Mouse (Mus musculus) large intestine, adult 2 months (tissue): ENCODE measurements around the gene Dnm3. TPM values are rescaled to one million over a fixed set of nuclear protein-coding genes. Genes with fewer than 3 reads are reported as not detected.
A peak's percentile ranks its signal among the peaks of the same experiment; 100 is the strongest.

ENCODE experiments used
- DNase-seq: peaks from one replicate; pipeline ENCODE4 v3.0.0-alpha.2; 2012; ENCODE audit warnings: low read depth, low spot score
- WGBS: fragments of 180-500 bp; shearing (Covaris S2); methylation state at CpG from one replicate; pipeline ENCODE4 v1.1.7; 2018; 5-methylcytosine and 5-hydroxymethylcytosine counted together
- polyA plus RNA-seq: library from polyadenylated mRNA; depleted of rRNA; stranded (reverse); fragments of >200 nt; gene quantifications from 2 replicates; pipeline ENCODE4 v1.2.3, GENCODE M21; 2012

Dnm3 gene
- polyA plus RNA-seq, 1 experiment = 0.43 TPM

GRCm38 (mm10) chr1:162052138-162052537 is 425.7 kb downstream of the Dnm3 start:
- WGBS = 85% methylated on average over 7 of the region's 7 CpGs
- no peak for DNase-seq

DNA sequence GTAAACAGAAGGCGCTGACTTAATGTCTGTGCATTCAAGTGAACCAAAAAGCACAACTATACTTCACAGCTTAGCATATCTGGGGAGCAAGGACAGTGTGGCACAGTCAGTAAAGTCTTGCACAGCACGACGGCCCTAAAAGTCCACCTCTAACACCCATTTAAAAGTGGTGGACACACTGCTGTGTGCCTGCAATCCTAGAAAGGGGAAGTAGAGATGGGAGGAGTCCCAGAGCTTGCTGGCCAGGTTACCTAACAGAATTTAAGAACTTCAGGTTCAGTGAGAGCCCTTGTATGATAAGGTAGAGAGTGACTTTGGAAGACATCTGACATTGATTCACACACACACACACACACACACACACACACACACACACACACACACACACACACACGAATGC is 426.1 kb downstream of the Dnm3 start:
- WGBS = 84% methylated on average over 4 of the region's 4 CpGs

DNA sequence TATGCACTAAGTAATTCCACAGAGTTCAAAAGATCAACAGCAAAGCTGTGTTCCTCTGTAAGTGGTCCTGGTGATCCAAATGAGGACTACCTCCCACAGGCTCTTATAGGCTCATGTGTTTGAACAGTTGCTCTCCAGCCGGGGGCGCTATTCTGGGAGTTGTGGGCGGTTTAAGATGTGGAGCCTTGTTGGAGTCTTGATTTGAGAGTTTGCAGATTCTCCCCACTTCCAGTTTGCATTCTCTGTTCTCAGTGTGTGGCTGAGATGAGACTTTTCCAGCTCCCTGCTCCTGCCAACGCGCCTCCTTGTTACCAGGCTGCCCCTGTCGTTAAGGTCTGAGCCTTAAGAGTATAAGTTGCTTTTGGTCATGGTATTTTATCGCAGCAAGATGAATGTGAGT is 430.2 kb downstream of the Dnm3 start:
- WGBS = 86% methylated on average over 7 of the region's 7 CpGs
- DNase-seq = no peak

More for the DNA sequence above, 426.1 kb downstream of the Dnm3 start:
- no peak for DNase-seq

DNA sequence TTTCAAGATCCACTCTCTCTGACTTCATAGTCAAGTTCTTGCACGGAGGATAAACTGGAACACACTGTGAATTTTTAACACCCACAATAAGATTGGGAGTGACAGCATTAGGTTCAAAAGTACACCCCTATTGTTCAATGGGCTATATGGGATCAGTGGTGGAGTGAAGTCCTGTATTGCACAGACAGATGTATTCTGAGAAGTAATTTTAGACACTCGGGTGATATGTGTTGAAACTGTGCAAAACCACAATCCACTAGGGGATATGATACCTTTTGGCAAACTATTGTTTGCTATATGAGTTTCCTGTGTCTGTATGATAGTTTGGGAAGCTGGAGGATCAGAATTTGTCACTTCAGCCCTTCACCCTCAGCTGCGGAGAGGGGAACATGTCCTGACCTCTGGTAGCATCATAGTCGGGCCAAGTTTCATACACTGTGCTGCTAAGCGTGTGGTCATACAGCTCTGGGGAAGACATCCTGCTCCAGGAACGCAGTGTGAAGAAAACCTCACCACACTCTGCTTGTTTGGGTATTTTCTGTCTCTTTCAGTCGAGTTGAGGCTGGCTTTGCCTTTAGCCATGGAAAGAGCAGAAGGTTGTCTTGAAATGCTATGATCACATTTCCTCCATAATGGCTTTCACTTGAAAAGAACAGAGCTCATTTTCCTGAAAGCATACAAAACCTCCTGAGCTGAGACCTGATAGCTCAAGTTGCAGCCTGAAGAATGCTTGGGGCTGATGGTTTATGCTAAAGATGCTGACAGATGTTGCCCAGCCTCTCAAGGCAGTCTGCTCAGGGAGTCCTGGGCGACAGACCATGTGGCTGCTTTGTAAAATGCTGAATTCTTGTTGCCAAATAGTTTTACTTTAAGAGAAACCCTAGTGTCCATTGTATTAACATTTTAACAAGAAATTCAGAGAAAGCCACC is 433.8 kb downstream of the Dnm3 start:
- WGBS = 68% methylated on average over 8 of the region's 8 CpGs
- DNase-seq = no peak

DNA sequence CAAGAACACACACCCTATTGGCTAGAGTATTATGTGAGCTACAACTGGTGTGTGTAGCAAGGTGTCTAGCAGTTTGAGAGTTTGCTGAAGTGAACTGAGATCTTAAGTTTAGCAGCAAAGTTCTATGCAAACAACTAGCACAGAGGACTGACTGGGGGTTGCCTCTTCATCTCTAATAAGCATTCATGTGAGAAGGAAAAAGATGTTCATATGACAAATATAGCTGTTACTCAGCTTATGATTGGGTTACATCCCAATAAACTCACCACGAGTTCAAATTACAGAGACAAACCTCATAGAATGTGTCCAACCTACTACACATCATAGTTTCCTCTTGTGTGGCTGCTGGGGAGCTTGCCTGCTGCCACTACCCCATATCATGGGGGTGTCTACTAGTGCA is 434.6 kb downstream of the Dnm3 start:
- 69% methylated on average over 1 of the region's 1 CpGs for WGBS
- DNase-seq = no peak

GRCm38 (mm10) chr1:162042384-162042783 is 435.4 kb downstream of the Dnm3 start:
- WGBS = 96% methylated on average over 5 of the region's 5 CpGs
- no peak for DNase-seq

DNA sequence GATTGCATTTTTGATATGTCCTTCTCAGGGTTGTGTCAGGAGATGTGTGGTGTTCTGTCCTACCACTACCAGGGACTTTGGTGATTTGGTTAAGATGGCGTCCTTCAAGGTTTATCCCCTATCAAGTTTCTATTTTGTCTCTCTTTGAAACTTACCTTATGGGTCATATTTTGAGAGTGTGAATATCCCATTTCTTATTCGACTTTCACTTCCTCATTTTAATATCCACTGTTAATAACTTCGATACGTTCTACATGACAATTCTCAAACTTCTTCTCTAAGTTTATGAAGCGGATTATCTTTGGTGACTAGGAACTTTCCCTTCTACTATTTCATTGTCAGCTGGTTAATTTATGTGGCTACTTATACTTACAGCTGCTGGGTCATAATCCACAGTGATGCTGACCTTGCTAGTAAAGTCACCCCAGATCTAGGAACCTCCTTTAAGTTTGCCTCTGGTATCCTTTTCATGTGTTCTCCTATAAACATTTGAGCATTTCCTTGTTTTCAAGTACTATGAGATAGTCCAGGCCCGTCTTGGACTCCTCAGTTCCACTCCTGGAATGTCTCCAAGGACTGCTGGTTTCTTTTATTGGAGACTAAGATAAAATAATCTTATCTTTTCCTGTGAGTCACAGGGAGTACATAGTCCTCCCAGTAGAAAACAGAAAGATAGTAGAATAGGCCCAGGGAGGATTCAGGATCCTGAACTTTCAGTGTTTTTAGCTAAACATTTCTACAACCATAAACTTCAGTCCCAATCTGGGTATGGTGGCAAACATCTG is 437.2 kb downstream of the Dnm3 start:
- WGBS = 58% methylated on average over 6 of the region's 6 CpGs

GRCm38 (mm10) chr1:162039808-162040207 is 438.0 kb downstream of the Dnm3 start:
- WGBS = 51% methylated on average over 7 of the region's 7 CpGs
- DNase-seq = no peak

More for the DNA sequence above, 437.2 kb downstream of the Dnm3 start:
- DNase-seq = no peak

- DNase-seq = no peak
Measured at GRCm38 (mm10) chr1:162039011-162039595, 438.7 kb downstream of the Dnm3 start.

DNA sequence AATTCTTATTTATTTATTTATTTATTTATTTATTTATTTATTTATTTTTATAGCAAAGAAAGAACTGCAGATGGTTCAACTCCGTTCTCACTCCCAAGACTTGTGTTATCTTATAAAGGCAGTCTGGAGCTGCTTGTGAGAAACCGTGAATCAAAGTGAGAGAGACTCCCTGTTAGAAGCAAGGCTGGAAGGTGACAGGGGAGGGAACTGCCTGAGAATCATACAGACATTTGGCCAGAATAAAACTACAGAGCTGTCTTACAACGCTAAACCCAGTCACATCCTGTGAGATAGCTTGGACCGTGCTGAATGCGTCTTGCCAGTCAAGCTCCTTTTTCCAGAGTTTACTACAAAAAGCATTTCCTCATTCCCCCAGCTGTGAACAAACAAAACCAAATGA is 439.4 kb downstream of the Dnm3 start:
- DNase-seq = no peak
- 24% methylated on average over 5 of the region's 5 CpGs for WGBS

More at GRCm38 (mm10) chr1:162039011-162039595, 438.7 kb downstream of the Dnm3 start:
- WGBS = 15% methylated on average over 9 of the region's 9 CpGs

- WGBS = 27% methylated on average over 10 of the region's 10 CpGs
- DNase-seq = no peak
Measured at GRCm38 (mm10) chr1:162037968-162038421, 439.8 kb downstream of the Dnm3 start.

DNA sequence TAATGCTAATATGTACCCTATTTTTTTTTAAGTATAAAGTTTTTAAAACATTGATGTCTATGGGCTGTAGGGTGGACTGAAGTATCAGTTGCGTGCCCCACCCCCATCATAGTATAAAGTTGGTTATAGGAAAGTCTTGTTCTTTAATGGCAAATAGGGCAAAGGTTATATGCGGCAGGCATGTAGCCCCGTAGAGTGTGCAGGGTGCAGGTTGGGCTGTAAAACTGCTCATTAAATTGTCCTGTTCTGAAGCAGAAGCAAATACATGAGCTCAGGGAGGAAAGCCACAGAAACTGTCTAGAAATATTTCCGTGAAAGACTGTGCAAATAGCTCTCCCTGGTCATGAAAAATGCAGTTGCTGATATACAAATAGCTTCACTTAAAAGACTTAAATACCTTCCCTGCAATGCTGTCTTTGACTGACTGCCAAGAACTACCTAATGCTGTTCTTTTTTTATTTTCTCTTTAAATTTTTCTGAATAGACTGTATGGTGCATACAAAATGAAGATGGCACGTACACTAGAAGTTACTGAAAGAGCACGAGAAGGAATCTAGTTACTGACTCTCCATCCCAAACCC is 440.6 kb downstream of the Dnm3 start:
- WGBS = 21% methylated on average over 6 of the region's 6 CpGs
- peak; percentile 58 for DNase-seq

GRCm38 (mm10) chr1:162036461-162036835 is 441.4 kb downstream of the Dnm3 start:
- DNase-seq = no peak
- 17% methylated on average over 5 of the region's 5 CpGs for WGBS

DNA sequence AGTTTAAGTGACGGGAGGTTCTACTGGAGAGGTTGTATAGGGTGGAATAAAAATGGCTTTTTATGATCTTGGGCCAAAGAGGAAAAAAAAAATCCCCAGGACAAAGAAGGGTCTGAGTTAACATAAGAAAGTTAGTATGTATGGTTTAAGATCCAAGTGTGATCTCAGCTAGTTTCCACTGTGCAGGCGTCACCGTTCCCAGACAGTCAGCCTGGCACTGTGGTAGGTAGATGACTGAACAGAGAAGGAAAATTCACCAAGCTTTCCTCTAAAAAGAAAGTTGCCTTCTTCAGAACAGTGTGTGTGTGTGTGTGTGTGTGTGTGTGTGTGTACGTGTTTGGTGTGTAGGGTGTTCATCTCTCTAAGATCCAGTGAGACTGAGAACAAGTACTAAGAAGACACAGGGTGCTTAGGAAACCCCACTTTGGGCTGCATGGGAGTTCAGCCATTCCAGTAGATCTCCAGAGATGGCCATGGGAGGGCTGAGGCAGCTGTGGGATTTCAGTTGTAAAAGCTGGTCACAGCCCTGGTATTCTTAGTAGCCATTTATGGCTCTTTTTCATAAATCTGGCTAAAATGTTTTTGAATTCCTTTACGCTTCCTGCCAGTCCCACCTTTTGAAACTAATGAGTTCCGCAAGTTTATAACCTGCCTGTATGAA is 441.9 kb downstream of the Dnm3 start:
- WGBS = 39% methylated on average over 6 of the region's 6 CpGs
- DNase-seq = no peak

GRCm38 (mm10) chr1:162023681-162024270 is 454.1 kb downstream of the Dnm3 start:
- WGBS = 75% methylated on average over 8 of the region's 8 CpGs
- no peak for DNase-seq

GRCm38 (mm10) chr1:162020766-162021165 is 457.1 kb downstream of the Dnm3 start:
- no peak for DNase-seq
- WGBS = 90% methylated on average over 4 of the region's 4 CpGs

DNA sequence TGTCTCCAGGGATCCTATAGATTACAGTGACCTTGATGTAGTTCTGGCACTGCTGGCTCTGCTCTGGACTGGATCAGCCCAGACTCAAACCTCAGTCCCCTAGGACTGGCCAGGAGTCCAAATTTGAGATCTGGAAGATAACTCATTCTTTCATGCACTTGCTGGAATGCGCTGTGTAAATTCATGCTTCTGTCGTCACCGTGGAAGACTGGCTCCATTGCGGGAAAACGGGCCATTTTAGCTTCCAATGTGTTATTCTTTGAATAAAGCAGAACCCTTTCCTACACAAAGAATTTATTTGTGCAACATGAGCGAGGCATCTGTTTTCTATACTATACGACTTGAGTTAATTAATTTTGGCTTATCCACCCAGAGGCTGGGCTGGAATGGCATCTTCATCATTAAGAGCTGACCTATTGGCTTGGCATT is 457.5 kb downstream of the Dnm3 start:
- DNase-seq = no peak
- WGBS = 83% methylated on average over 7 of the region's 7 CpGs

- no peak for DNase-seq
- WGBS = 83% methylated on average over 6 of the region's 6 CpGs
Measured at GRCm38 (mm10) chr1:162018601-162018977, 459.2 kb downstream of the Dnm3 start.
